Mouse (Mus musculus): ENCODE measurements at regions not wholly inside any gene's neighbourhood (a gene's known extent, or its start where the extent isn't known, plus 50 kb on each side); places are given as distances from the start of the nearest gene placed in this dataset.

GRCm38 (mm10) chr7:72490161-72490560, 183.8 kb upstream of the Mctp2 start:
- Histone ChIP-seq H3K27ac (replicated peaks in 1 of 2; ENCODE audit: control insufficient read depth in 1 of 2, insufficient read depth in 1 of 2, low read depth in 2 of 2, low read length in 2 of 2) (no peak overlapping the region), H3K36me3 (ENCODE audit: control insufficient read depth, insufficient read depth, low read length) (no peaks in the 10 kb centered on the region), H3K9me3 (ENCODE audit: control insufficient read depth, low read length) (no peaks in the 10 kb centered on the region), H3K9ac (ENCODE audit: low read length) (no peak overlapping the region), H3K4me1 (ENCODE audit: control insufficient read depth in 2 of 2, insufficient read depth in 2 of 2, low read length in 2 of 2) (no peaks in the 10 kb centered on the region), H3K4me2 (ENCODE audit: low read length) (no peak overlapping the region), H3K27me3 (ENCODE audit: control insufficient read depth, insufficient read depth, low read length) (no peaks in the 10 kb centered on the region), H3K4me3 (ENCODE audit: control insufficient read depth in 1 of 2, insufficient read depth in 1 of 2, low read depth in 1 of 2, low read length in 2 of 2) (no peak overlapping the region)
- ATAC-seq (ENCODE audit: insufficient number of reproducible peaks, insufficient read depth, low FRiP score, low read depth), result no peak

GRCm38 (mm10) chr7:72493292-72493691, 186.9 kb upstream of the Mctp2 start:
- no peak for ATAC-seq (ENCODE audit: insufficient number of reproducible peaks, insufficient read depth, low FRiP score, low read depth)
- Histone ChIP-seq H3K4me3 (ENCODE audit: control insufficient read depth in 1 of 2, insufficient read depth in 1 of 2, low read depth in 1 of 2, low read length in 2 of 2) (no peak overlapping the region), H3K27ac (replicated peaks in 1 of 2; ENCODE audit: control insufficient read depth in 1 of 2, insufficient read depth in 1 of 2, low read depth in 2 of 2, low read length in 2 of 2) (no peak overlapping the region), H3K27me3 (ENCODE audit: control insufficient read depth, insufficient read depth, low read length) (no peaks in the 10 kb centered on the region), H3K36me3 (ENCODE audit: control insufficient read depth, insufficient read depth, low read length) (no peaks in the 10 kb centered on the region), H3K9me3 (ENCODE audit: control insufficient read depth, low read length) (no peaks in the 10 kb centered on the region), H3K4me2 (ENCODE audit: low read length) (no peak overlapping the region), H3K4me1 (ENCODE audit: control insufficient read depth in 2 of 2, insufficient read depth in 2 of 2, low read length in 2 of 2) (no peaks in the 10 kb centered on the region), H3K9ac (ENCODE audit: low read length) (no peak overlapping the region)

GRCm38 (mm10) chr7:72496933-72497631, 190.7 kb upstream of the Mctp2 start:
- no peaks in the 10 kb centered on the region for H3K36me3 ChIP-seq (ENCODE audit: control insufficient read depth, insufficient read depth, low read length)
- H3K4me2 ChIP-seq (ENCODE audit: low read length), result no peak overlapping the region
- H3K9me3 ChIP-seq (ENCODE audit: control insufficient read depth, low read length), result no peaks in the 10 kb centered on the region
- no peak for ATAC-seq (ENCODE audit: insufficient number of reproducible peaks, insufficient read depth, low FRiP score, low read depth)
- 62% methylated on average over 7 of the region's 7 CpGs for WGBS
- H3K27me3 ChIP-seq (ENCODE audit: control insufficient read depth, insufficient read depth, low read length), result no peaks in the 10 kb centered on the region
- H3K4me3 ChIP-seq (ENCODE audit: control insufficient read depth in 1 of 2, insufficient read depth in 1 of 2, low read depth in 1 of 2, low read length in 2 of 2), result no peak overlapping the region
- no peak overlapping the region for H3K9ac ChIP-seq (ENCODE audit: low read length)
- no peaks in the 10 kb centered on the region for H3K4me1 ChIP-seq (ENCODE audit: control insufficient read depth in 2 of 2, insufficient read depth in 2 of 2, low read length in 2 of 2)
- no peak overlapping the region for H3K27ac ChIP-seq (replicated peaks in 1 of 2; ENCODE audit: control insufficient read depth in 1 of 2, insufficient read depth in 1 of 2, low read depth in 2 of 2, low read length in 2 of 2)

GRCm38 (mm10) chr7:72498562-72499230, 192.3 kb upstream of the Mctp2 start:
- no peaks in the 10 kb centered on the region for H3K4me1 ChIP-seq (ENCODE audit: control insufficient read depth in 2 of 2, insufficient read depth in 2 of 2, low read length in 2 of 2)
- H3K4me2 ChIP-seq (ENCODE audit: low read length), result no peak overlapping the region
- no peaks in the 10 kb centered on the region for H3K9me3 ChIP-seq (ENCODE audit: control insufficient read depth, low read length)
- H3K4me3 ChIP-seq (ENCODE audit: control insufficient read depth in 1 of 2, insufficient read depth in 1 of 2, low read depth in 1 of 2, low read length in 2 of 2), result no peak overlapping the region
- no peaks in the 10 kb centered on the region for H3K36me3 ChIP-seq (ENCODE audit: control insufficient read depth, insufficient read depth, low read length)
- H3K27ac ChIP-seq (replicated peaks in 1 of 2; ENCODE audit: control insufficient read depth in 1 of 2, insufficient read depth in 1 of 2, low read depth in 2 of 2, low read length in 2 of 2), result no peak overlapping the region
- 55% methylated on average over 4 of the region's 4 CpGs for WGBS
- H3K9ac ChIP-seq (ENCODE audit: low read length), result no peak overlapping the region
- no peak for ATAC-seq (ENCODE audit: insufficient number of reproducible peaks, insufficient read depth, low FRiP score, low read depth)
- H3K27me3 ChIP-seq (ENCODE audit: control insufficient read depth, insufficient read depth, low read length), result no peaks in the 10 kb centered on the region

- ATAC-seq (ENCODE audit: insufficient number of reproducible peaks, insufficient read depth, low FRiP score, low read depth), result no peak
- Histone ChIP-seq H3K4me3 (ENCODE audit: control insufficient read depth in 1 of 2, insufficient read depth in 1 of 2, low read depth in 1 of 2, low read length in 2 of 2) (no peak overlapping the region), H3K27ac (replicated peaks in 1 of 2; ENCODE audit: control insufficient read depth in 1 of 2, insufficient read depth in 1 of 2, low read depth in 2 of 2, low read length in 2 of 2) (no peak overlapping the region), H3K36me3 (ENCODE audit: control insufficient read depth, insufficient read depth, low read length) (no peaks in the 10 kb centered on the region), H3K4me1 (ENCODE audit: control insufficient read depth in 2 of 2, insufficient read depth in 2 of 2, low read length in 2 of 2) (no peaks in the 10 kb centered on the region), H3K9ac (ENCODE audit: low read length) (no peak overlapping the region), H3K4me2 (ENCODE audit: low read length) (no peak overlapping the region), H3K27me3 (ENCODE audit: control insufficient read depth, insufficient read depth, low read length) (no peaks in the 10 kb centered on the region), H3K9me3 (ENCODE audit: control insufficient read depth, low read length) (no peaks in the 10 kb centered on the region)
- WGBS, result 75% methylated on average over 5 of the region's 5 CpGs
Observed at GRCm38 (mm10) chr7:72499788-72500187, 193.4 kb upstream of the Mctp2 start.

- Histone ChIP-seq H3K36me3 (ENCODE audit: control insufficient read depth, insufficient read depth, low read length) (no peaks in the 10 kb centered on the region), H3K9me3 (ENCODE audit: control insufficient read depth, low read length) (no peaks in the 10 kb centered on the region), H3K4me3 (ENCODE audit: control insufficient read depth in 1 of 2, insufficient read depth in 1 of 2, low read depth in 1 of 2, low read length in 2 of 2) (no peak overlapping the region), H3K27ac (replicated peaks in 1 of 2; ENCODE audit: control insufficient read depth in 1 of 2, insufficient read depth in 1 of 2, low read depth in 2 of 2, low read length in 2 of 2) (no peak overlapping the region), H3K4me1 (ENCODE audit: control insufficient read depth in 2 of 2, insufficient read depth in 2 of 2, low read length in 2 of 2) (no peaks in the 10 kb centered on the region), H3K4me2 (ENCODE audit: low read length) (no peak overlapping the region), H3K27me3 (ENCODE audit: control insufficient read depth, insufficient read depth, low read length) (no peaks in the 10 kb centered on the region), H3K9ac (ENCODE audit: low read length) (no peak overlapping the region)
- no peak for ATAC-seq (ENCODE audit: insufficient number of reproducible peaks, insufficient read depth, low FRiP score, low read depth)
- WGBS, result 76% methylated on average over 3 of the region's 3 CpGs
Observed at GRCm38 (mm10) chr7:72500190-72500589, 193.8 kb upstream of the Mctp2 start.

GRCm38 (mm10) chr7:72500996-72501395, 194.6 kb upstream of the Mctp2 start:
- Histone ChIP-seq H3K36me3 (ENCODE audit: control insufficient read depth, insufficient read depth, low read length) (no peaks in the 10 kb centered on the region), H3K4me1 (ENCODE audit: control insufficient read depth in 2 of 2, insufficient read depth in 2 of 2, low read length in 2 of 2) (no peaks in the 10 kb centered on the region), H3K4me3 (ENCODE audit: control insufficient read depth in 1 of 2, insufficient read depth in 1 of 2, low read depth in 1 of 2, low read length in 2 of 2) (no peak overlapping the region), H3K4me2 (ENCODE audit: low read length) (no peak overlapping the region), H3K9me3 (ENCODE audit: control insufficient read depth, low read length) (no peaks in the 10 kb centered on the region), H3K9ac (ENCODE audit: low read length) (no peak overlapping the region), H3K27me3 (ENCODE audit: control insufficient read depth, insufficient read depth, low read length) (no peaks in the 10 kb centered on the region), H3K27ac (replicated peaks in 1 of 2; ENCODE audit: control insufficient read depth in 1 of 2, insufficient read depth in 1 of 2, low read depth in 2 of 2, low read length in 2 of 2) (no peak overlapping the region)
- 76% methylated on average over 6 of the region's 6 CpGs for WGBS
- no peak for ATAC-seq (ENCODE audit: insufficient number of reproducible peaks, insufficient read depth, low FRiP score, low read depth)

- H3K4me3 ChIP-seq (ENCODE audit: control insufficient read depth in 1 of 2, insufficient read depth in 1 of 2, low read depth in 1 of 2, low read length in 2 of 2), result no peak overlapping the region
- H3K27ac ChIP-seq (replicated peaks in 1 of 2; ENCODE audit: control insufficient read depth in 1 of 2, insufficient read depth in 1 of 2, low read depth in 2 of 2, low read length in 2 of 2), result no peak overlapping the region
- WGBS, result 86% methylated on average over 3 of the region's 3 CpGs
- H3K9ac ChIP-seq (ENCODE audit: low read length), result no peak overlapping the region
- H3K9me3 ChIP-seq (ENCODE audit: control insufficient read depth, low read length), result no peaks in the 10 kb centered on the region
- no peak for ATAC-seq (ENCODE audit: insufficient number of reproducible peaks, insufficient read depth, low FRiP score, low read depth)
- no peaks in the 10 kb centered on the region for H3K4me1 ChIP-seq (ENCODE audit: control insufficient read depth in 2 of 2, insufficient read depth in 2 of 2, low read length in 2 of 2)
- H3K27me3 ChIP-seq (ENCODE audit: control insufficient read depth, insufficient read depth, low read length), result no peaks in the 10 kb centered on the region
- H3K4me2 ChIP-seq (ENCODE audit: low read length), result no peak overlapping the region
- no peaks in the 10 kb centered on the region for H3K36me3 ChIP-seq (ENCODE audit: control insufficient read depth, insufficient read depth, low read length)
Observed at GRCm38 (mm10) chr7:72501431-72501830, 195.0 kb upstream of the Mctp2 start.

All from heart, embryonic 14.5 days (tissue).